Mouse (Mus musculus) liver, embryonic 14.5 days (tissue): ENCODE data around the gene Pgm2l1.

ENCODE experiments used
- CTCF ChIP-seq: IDR thresholded peaks from 2 replicates; pipeline ENCODE4 v1.5.1; 2016; ENCODE audit warnings: antibody characterized with exemption, low read depth, control low read depth
- EP300 ChIP-seq: IDR thresholded peaks from 2 replicates; pipeline ENCODE4 v1.6.1; 2016; ENCODE audit warnings: antibody characterized with exemption, low read depth

GRCm38 (mm10) chr7:100207886-100208285 is 19.3 kb upstream of the Pgm2l1 start:
- TF ChIP-seq CTCF, result no peak
- TF ChIP-seq EP300, result no peak
